Mouse (Mus musculus) C2C12 (cell line): ENCODE results near the gene Rbfox3.

Source experiments
- CTCF ChIP-seq: IDR thresholded peaks from one replicate; pipeline ENCODE4 v1.5.1; 2011; ENCODE audit not compliant: control insufficient read depth, insufficient read depth, insufficient read length
- USF1 ChIP-seq: IDR thresholded peaks from one replicate; pipeline ENCODE4 v1.6.1; 2011; ENCODE audit warnings: low read depth, mild to moderate bottlenecking, control low read depth, moderate library complexity

DNA sequence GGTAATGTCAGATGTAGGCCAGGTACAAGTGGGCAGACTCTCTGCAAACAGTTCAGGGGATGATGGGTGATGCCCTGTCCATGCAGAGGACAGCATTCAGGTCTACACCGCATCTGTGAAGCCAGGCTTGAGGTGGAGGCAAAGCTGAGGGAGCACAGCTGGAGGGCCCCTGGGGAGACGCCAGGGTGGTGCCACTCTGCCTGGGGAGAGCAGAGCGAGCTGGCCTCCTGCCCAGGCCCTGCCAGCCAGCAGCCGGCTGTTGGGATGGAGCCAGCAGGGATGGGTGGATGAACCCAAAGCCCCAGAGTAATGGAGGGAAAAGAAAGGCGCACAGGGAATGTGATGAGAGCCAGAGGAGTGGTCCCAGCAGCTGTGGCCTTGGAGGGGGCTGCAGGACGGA lies 399.5 kb downstream of the Rbfox3 start:
- TF ChIP-seq CTCF (no peak), USF1 (no peak)
